Mouse (Mus musculus) gastrocnemius, postnatal 36 days (tissue): ENCODE results near the gene Ccdc71. TPM values are rescaled to one million over a fixed set of nuclear protein-coding genes. Genes with fewer than 3 reads are reported as not detected.
A peak's percentile ranks its signal among the peaks of the same experiment; 100 is the strongest.

Experiments
- DNase-seq, 2 experiments: peaks; one replicate each; pipeline ENCODE4 v3.0.0; 2022
- intact Hi-C: fragments of 180-260 bp; cut with DNase I; formaldehyde crosslinking; loops from one replicate; pipeline ENCODE4 v1.15.1; 2025
- long read RNA-seq, 2 experiments: library from polyadenylated mRNA; stranded (forward); transcript quantifications; one replicate each; pipeline ENCODE4 v2.0.0; 2021
- total RNA-seq, 2 experiments: library from RNA; stranded (reverse); gene quantifications; 2 replicates each; pipeline ENCODE4 v1.2.3; 2021

The Ccdc71 gene
- 10 to 100 TPM; 13.3 to 20.0 TPM for total RNA-seq
- long read RNA-seq, experiment 1, partial matches to known transcripts, result 0 of 4 reads
- long read RNA-seq, experiment 1, other reads (novel, unspliced or antisense), result 2 of 4 reads
- long read RNA-seq, experiment 2, partial matches to known transcripts, result 0 of 8 reads
- long read RNA-seq, experiment 2, other reads (novel, unspliced or antisense), result 5 of 8 reads

DNA sequence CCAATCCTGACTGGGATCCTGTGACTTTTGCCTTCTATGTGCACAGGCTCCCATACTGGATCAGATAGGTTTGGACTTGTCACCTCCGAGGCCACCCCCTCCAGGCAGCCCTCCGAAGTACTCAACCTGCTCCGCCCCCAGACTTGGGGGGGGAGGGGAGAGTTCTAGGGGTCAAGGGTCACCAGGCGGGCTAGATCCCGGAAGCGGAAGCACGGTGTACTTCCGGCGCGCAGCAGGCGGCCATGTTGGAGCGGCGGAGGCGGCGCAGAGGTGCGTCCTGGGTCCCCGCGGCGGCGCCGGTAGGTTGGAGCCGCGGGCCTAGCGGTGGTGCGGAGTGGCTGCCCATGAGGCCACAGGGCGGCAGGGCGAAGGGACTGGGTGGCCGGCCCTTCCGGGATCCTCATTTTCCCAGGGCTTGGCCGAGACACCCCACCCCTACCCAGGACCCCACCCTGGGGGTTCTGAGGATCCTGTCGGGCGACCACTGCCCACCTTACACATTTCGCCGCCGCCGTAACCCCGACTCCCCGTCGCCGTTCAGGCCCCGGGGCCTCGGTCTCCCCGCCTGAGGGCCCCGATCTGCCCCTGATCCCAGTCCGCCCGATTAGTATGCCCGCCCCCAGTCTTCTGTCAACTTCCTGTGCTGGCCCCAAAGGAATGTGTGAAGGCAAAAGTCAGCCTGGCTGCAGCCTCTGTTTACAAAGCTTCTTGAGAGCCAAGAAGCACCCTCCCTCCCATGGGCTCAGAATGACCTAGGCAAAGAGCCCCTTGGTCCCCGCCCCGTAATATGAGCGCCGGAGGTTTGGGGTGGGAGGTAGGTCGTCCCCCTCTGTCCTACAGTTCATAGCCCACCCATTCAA lies at the start of gene Ccdc71:
Gene Ccdc71, plus strand, starts transcription at position 209 of the 860 bp plus-strand sequence.
- peak; percentile 79 to 80 for DNase-seq
- intact Hi-C loops, result no loop called here

DNA sequence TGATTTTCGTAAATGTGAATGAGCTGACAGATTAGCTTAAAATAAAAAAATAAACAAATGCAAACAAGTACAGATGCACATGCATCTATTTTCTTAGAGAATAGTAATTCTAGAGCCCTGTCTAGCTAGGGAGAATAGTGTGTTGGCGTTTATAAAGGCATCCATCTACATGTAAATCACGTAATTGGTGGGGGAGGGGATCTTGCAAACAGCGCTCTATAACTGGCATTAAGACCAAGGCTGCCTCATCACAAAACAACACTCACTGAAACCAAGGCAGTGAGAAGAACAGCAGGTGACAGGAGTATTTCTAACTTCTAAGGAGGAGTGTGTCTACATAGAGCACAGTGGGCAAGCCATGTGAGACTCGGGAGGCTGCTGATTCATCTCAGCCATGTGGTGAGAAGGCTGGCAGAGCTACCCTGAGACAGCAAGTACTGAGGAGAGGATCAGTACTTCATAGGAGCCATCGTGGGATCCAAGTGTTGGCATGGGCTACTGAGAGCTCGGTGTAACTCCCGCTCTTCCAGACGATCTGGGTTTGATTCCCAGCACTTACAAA lies 48.9 kb upstream of the Ccdc71 start:
- DNase-seq, result no peak
- intact Hi-C loops, result no loop called here

DNA sequence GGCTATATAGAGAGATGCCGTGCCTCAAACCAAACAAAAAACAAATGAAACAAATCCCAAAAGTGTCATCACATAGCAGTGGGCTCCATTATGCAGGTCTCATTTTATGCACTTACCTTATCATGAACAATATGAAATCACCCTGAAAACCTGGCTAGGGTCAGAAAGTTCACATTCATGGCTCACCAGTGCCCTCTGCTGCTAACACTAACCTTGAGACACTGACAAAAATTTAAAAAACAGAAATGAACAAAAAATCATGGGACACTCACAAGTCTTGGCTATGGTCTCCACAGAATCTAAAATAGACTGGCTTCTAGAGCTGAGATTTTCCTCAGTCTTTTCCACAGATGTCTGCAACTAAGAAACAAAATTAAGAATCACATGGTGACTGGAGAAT lies 48.1 kb upstream of the Ccdc71 start:
- intact Hi-C loops, result loop anchor here (2.0 kb wide), 1 partner anchor 127 kb away; no protein-coding TSS in a partner anchor
- DNase-seq, result no peak

DNA sequence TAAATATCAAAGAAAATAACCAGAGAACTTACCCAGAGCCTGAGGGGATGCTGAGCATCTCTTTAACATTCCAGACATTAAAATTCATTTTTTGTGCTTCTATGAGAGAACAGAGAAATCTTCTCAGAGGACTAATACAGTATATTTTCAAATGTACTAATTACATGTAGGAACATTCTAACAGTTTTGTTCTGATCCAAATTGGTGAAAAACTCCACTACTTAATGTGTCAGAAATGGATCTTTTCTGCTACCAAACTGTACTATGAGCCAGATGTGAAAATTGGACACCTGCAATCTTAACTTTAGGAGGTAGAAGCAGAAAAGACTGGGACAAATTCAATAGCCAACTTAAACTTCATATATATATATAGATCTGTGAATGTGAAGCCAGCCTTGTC lies 31.9 kb upstream of the Ccdc71 start, which contains the start of gene Ccdc36:
Gene Ccdc36, minus strand, starts transcription at position 101 of the 400 bp plus-strand sequence.
- intact Hi-C loops, result no loop called here
- no peak for DNase-seq

DNA sequence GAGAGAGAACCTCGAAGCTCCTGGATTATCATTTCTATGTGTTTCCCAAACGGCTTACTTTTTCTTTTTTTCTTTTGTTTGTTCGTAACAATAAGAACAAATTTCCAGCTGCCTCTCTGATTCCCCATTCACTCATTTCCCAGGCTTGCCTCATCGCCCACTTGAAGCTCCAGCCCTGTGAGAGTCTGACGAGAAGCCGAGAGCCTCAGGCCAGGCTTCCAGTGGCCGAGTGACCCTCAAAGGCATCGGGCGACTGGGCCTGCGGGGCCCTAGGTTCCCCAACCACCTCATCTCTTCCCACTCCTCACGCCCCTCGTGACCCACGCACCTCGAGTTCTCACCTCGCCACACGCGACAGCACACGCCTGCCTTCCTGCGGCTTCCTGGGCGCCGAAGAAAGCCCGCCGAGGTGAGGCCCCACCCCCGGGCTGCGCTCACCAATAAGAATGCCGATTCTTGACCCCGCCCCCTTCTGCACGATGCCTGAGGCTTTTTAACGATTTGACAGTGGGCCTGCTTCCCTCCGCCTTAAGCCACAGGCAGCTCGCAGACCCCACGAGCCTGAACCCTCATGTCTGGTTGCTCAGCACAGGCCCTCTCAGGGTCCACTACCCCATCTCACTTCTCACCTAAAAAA lies 28.8 kb upstream of the Ccdc71 start:
- intact Hi-C loops, result loop anchor here (10.0 kb wide), 1 partner anchor 327 kb away; no protein-coding TSS in a partner anchor
- no peak for DNase-seq

DNA sequence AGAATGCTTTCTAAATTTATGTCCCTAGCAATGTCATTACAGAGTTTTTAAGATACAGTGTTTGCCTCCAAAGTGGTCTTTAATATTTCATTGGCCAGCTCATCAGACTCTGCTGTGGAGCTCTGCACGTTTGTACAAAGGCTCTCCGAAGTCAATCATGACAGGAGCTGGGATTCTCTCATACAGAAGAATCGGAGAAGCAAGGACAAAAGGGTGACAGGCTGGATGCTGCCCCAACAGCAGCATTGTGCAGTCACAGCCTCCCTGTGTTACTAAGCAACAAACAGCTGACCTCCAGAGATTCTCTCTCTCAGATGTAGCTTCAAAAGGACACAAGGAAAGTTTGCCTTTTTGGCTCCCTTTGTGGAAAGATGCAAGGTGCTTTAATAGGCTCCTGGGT lies 24.1 kb upstream of the Ccdc71 start, which contains the start of gene BC048562:
Gene BC048562, plus strand, starts transcription at position 301 of the 400 bp plus-strand sequence.
- intact Hi-C loops, result loop anchor here (10.0 kb wide), 1 partner anchor 331 kb away; no protein-coding TSS in a partner anchor
- no peak for DNase-seq

DNA sequence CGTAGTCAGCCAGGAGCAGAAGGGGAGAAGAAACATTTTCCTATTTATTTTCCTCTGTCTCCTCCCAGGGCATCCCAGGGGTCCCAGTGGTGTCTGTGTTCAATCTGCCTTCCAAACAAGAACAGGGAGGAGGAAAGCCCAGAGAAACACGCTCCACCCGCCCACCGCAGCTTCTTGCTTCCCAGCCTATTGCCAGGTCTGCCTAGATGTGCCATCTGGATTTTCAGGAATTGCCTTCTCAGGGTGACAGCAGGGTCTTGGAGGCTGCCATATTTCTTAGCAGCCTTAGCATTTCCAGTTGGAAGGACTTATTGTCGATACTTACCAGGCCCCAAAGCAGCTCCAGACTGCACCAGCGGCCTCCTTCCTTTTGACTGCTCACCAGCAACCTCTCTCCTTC lies 21.2 kb upstream of the Ccdc71 start:
- intact Hi-C loops, result loop anchor here (10.0 kb wide), 1 partner anchor 334 kb away; no protein-coding TSS in a partner anchor

DNA sequence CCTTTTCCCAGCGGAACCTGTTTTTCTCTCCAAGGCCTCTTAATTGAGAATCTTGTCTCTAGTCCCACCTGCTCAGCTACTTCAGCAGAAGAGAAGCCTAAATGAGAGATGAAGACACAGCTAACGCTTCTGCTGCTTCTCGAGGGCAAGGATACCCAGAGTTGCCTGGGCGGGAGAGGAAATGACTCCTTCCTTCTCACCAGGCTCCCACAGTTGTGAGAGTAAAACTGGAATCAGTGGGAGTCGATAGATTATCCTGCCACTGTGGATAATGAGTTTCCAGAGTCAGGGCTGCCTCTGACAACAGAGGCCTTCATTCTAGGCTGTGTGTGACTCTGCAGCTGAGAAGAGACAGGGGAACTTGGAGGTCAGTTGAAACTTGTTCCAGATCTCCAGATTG lies 19.8 kb upstream of the Ccdc71 start:
- DNase-seq, result no peak
- intact Hi-C loops, result no loop called here

More for the DNA sequence above, 21.2 kb upstream of the Ccdc71 start:
- no peak for DNase-seq

DNA sequence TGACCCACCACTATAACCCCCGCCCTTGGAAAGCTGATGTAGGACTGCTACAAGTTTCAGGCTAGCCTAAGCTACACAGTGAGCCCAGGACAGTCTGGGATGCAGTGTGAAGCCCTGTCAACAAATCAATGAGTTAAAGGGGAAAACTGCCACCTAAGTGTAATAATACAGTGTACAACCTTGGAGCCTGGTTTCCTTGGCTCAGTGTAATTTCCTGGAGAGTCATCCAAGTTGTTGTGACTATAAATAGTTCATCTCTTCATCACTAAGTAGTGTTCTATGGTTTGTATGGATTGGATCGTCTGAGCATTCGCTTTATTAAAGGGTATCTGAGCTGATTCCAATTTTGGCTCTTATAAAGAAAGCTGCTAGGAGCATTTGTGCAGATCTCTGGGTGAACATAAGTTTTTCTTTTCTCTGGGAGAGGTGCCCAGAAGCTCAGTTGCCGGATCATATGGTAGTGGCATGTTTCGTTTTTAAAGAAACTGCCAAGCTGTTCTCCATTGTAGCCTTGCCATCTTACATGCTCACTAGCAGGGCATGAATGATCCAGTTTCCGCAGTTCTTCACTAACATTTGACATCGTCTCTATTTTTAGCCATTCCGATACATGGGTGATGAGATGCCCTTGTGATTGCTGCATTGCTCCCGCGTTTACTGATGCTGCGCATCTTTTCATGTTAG lies 18.9 kb upstream of the Ccdc71 start:
- no peak for DNase-seq
- intact Hi-C loops, result no loop called here

DNA sequence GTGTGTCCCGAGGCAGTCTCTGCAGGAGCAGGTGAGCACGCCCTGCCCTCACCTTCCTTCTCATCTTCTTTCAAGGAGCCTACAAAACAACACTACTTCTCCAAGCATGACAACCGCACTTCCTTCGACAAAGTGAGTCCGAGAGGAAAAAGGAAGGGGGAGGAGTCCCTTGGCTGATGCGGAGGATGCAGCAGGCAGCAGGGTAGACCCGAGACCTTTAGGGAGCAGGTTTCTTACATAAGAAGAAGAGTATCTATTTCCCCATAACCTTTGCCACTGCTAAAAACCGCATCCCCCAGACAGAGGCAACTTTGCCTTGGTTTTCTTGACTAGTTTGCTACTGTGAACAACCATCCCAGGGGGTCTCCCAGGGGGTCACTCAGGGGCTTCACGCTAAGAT lies 15.2 kb upstream of the Ccdc71 start:
- no peak for DNase-seq
- intact Hi-C loops, result no loop called here

DNA sequence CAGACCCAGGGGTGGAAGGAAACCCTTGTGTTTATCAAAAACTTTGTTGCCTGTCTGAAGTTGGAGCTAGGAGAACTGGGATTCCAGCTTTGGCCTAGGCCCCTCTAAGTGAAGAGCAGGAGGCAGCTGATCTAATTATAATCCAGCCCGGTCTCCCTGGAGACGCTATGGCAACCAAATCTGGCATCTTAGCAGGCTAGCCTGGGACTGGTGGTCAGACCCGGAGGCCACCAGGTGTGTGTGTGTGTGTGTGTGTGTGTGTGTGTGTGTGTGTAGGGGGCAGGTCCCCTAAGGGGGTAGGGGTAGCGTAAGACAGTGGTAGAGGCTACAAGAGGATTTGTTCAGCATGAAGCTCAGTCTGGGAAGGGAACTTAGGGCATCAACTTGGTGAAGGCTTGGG lies 10.5 kb upstream of the Ccdc71 start:
- intact Hi-C loops, result no loop called here
- DNase-seq, result no peak

DNA sequence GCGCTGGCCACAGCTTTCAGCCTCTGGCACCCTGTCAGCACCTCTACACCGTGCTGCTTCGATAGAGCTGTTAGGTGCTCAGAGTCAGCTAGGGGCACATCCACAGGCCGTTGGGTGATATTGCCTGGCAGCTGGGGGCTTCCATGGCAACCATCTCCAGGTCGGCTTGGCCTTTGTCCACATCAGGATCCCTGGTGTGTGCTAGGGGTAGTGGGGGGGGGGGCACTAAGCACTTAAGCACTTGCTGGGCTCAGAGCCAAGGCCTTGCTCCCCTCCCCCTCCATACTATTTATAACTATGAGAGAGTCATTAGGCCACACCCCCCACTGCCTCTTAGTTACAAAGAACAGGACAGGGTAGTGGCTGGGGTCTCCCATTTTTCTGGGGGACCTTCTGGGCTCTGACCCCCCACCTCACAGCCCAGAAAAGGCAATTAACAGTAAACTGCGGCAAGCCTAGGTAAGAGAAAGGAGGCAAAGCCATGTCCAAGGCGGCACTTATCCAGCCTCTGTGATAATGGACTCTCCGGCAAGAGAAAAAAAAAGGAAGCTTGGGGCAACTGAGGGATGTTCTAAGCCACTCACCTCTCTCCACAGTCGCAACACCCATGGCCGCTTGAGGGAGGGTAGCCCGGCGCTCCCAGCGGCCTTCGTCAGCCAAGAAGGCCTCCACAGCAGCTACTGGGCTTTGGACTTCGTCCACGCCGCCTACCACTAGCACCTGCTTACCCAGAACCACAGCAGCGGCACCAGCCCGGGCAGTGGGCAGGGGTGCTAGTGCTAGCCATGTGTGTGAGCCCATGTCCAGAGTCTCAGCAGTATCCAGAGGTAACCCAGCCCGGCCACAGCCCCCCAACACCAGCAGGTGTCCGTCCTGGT lies 9.8 kb upstream of the Ccdc71 start:
- intact Hi-C loops, result no loop called here
- no peak for DNase-seq

DNA sequence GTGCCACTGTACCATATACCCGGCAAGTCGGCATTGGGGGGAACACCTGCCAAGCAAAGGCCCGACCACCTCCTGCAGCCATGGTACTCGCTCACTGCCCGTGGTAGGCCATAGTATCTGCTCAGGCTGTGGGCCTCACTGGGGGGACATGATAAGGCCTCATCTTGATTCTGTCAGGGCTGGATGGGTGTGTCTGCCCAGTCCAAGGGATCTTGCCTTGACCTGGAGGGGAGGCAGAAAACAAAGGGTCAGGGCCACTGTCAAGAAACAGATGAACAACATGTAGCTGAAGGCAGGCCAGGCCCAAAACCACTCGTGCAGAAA lies 9.2 kb upstream of the Ccdc71 start:
- no peak for DNase-seq
- intact Hi-C loops, result no loop called here

DNA sequence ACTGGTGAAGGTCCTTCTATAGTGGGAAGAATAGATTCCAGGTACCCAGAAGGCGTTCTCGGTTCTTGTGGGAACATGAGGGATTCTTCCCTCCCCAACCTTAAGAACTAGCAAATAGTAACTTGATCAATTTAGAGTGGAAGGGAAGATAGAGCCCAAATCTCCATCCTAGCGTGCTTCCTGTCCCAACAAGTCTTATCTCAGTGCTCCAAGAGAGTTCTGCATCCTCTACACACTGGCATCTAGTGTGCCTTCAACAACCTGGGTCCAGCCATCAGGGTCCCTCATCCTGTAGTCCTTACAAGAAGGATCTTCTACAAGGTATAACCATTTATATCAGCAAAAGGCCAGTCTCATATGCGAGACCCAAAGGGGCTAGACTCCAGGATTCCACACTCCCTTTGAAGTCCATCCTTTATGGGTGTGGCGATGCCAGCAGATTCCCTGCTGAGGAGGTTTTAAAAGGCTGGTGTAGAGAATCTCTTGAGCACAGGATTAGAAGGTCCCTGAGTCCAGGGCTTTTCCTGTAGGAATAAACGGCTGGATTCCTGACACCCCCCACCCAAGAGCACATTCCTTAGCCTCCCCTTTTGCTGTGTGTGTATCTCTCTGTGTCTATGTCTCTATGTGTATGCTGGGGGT lies 8.7 kb upstream of the Ccdc71 start:
- no peak for DNase-seq
- intact Hi-C loops, result no loop called here

DNA sequence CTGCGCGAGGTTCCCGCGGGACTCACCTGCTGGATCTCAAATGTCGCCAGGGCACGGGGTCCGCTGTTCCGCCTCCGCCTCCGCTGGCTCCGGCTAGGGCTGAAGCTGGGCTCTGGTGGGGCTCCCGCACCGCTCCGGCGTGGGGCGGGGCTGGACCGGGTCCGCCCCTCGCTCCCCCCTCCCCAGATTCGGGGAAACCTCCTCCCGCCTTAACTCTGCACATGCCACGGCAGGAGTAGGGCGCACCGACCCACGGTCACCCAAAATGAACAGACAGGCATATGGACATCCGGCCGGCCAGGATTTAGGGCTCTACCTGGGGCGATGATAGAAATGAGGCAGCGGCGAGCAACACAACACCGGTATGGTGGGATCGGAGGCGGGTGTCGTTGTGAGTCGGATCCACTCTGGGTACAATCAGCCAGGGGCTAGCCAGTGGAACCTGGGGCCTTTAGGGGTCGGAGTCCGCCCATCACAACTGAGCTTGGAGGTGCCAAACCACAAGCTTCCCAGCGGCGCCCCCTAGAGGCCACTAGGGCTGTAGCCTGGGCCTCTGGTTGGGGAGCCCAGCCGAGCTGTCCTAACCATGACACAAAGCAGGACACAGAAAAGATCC lies 7.9 kb upstream of the Ccdc71 start:
- intact Hi-C loops, result no loop called here
- peak; percentile 81 to 83 for DNase-seq

DNA sequence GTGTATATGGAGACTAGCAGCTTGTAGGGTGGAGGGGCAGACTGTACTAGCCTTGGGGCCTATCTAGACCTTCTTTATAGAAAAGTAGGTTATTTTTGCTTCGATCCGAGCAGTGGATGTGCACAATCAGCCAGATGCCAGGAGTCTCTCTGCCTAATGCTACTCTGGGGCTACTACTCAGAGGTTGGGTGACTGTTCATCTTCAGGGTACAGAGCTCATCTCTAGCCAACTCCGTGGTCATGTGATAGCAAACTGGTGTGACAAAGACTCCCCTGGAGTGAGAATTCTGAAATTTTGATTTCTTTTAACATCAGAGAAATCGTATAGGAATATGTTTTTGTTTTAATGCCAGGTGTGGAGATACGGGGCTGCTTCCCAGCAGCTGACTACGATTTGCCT lies 7.4 kb upstream of the Ccdc71 start:
- DNase-seq, result no peak
- intact Hi-C loops, result no loop called here

DNA sequence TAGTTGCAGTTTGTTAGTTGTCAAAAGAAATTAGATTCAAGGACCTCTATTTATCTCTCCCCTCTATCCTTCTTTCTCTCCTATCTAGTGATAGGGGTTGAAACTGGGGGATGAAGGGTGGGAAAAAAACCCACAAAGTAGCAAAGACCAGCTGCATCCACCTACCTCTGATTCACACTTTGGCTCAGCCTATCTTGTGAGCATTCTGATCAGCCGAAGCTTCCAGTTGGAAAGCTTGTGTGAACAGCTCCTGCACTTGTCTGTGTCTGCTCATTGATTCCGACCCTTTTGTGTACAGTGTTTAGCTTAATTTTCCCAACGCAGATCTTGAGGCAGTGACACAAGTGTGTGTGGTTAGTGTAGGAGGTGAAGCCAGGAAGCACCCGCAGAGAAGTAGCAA lies 6.9 kb upstream of the Ccdc71 start:
- no peak for DNase-seq
- intact Hi-C loops, result no loop called here

DNA sequence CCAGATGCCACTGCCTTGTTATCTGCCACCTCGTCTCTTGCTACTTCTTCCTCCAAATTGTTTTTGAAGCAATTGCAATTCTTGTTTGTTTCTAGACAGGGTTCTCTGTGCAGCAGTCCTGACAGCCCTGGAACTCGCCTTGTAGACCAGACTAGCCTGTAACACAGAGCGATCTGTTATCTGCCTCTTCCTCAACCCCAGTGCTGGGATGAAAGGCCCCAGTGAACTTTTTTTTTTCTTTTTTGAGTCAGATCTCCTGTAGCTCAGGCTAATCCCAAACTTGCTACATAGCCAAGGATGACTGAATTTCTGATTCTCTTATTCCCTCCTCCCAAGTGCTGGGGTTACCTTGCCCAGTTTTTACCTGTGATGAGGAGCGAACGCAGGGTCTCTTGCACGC lies 5.9 kb upstream of the Ccdc71 start:
- intact Hi-C loops, result no loop called here
- DNase-seq, result no peak
